Mouse (Mus musculus) ES-E14 (cell line): ENCODE data around the gene Slc7a6os.

ENCODE experiments used
- CHD2 ChIP-seq: IDR thresholded peaks from 2 replicates; pipeline ENCODE4 v1.6.1; 2014; ENCODE audit warnings: mild to moderate bottlenecking, low read depth, low read length, inconsistent platforms
- HCFC1 ChIP-seq: IDR thresholded peaks from 2 replicates; pipeline ENCODE4 v1.6.1; 2012; ENCODE audit warnings: low read length, inconsistent platforms, borderline replicate concordance; ENCODE audit not compliant: insufficient read depth
- MAFK ChIP-seq: IDR thresholded peaks from 2 replicates; pipeline ENCODE4 v1.6.1; 2014; ENCODE audit warnings: mild to moderate bottlenecking, low read depth, low read length, inconsistent platforms; ENCODE audit not compliant: insufficient read depth

DNA sequence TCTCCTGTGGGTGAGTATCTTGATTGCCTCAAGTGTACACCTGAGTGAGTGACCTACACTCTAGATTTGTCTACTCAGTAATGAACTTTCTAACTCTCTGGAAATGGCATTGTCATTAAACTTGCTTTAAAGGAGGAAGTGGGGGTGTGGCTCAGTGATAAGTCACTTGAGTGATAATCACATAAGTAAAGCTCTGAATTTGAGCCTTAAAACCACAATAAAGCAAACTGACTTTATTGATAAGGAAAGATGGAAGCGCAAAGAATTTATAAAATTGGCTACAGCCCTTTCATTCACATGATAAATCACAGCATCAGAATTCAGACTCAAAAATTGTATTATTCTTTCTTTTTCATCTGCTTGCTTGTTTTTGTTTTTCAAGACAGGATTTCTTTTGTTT is 53.3 kb downstream of the Slc7a6os start:
- TF ChIP-seq CHD2 (no peak), MAFK (no peak), HCFC1 (no peak)
